Mouse (Mus musculus) lung, adult 2 months (tissue): ENCODE results near the gene Slc10a7.

Experiments used
- CTCF ChIP-seq: fragments of 200-500 bp; IDR thresholded peaks from 2 replicates; pipeline ENCODE4 v1.5.1; 2011; ENCODE audit warnings: mild to moderate bottlenecking, low read length, control low read depth; ENCODE audit not compliant: insufficient read depth
- POLR2A ChIP-seq: fragments of 200-500 bp; IDR thresholded peaks from 2 replicates; pipeline ENCODE4 v1.6.1; 2011; ENCODE audit warnings: low read depth, mild to moderate bottlenecking, control low read depth, low read length, borderline replicate concordance; ENCODE audit errors: extremely low read depth

DNA sequence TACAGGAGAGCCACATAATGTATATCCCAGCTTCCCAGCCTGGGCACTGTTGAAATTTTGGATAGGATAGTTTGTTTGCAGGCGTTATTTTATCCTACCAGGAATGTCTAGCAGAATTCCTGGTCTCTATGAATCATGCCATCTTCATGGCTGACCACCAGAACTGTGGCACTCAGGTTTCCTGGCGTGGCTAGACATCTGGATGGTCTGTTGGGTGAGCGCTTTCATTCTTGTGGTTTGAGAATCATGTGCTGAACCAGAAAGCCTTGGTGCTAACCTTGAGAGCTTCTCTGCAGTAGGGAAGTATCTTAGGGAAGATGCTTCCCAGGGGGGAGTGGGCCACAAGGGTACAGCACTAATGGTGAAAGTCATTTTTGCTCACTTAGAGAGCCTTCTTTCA, 6.0 kb downstream of the Slc10a7 start:
- TF ChIP-seq CTCF (no peak), POLR2A (no peak)
